Mouse (Mus musculus): ENCODE measurements around the gene Hacd3.
"Not testable (repeated sequence)": the region's sequence is repeated elsewhere in the genome, so short reads cannot be mapped to it uniquely, and the experiment has no call there.

Hacd3 gene

DNA sequence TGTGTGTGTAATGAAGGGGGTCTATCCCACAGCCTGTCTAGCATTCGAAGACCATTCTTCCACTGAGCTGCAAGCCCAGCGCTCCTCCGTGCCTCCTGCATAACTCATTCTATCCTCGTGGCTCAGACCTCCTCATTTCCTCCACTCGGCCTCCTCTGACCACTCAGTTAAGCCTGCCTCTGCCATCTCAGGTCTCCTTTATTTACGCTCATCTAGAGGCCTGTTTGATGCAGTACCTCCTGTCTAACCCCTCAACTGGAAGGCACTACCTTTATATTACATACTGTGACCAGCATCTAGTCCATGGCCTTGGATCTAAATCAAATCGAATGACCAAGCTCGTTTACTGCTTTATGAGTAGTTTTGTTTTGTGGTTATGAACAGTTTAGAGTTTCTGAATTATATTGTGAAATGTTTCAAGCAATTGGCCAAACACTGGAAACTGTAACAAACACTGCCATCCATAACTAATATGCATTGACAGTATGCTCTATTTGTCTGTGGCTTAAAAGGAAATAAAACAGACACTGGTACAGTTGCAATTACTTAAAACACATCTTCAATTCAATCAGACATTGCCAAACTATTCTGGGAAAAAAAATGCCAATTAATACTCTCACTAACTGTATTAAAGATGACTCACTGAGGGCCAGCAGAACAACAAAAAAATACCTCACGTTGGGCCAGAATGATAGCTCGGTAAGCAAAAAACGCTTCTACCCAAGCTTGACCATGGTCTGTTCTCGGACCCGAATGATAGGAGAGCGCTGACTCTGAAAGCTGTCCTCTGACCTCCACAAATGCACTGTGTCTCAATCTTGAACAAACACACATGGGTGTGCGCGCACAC is 4.3 kb downstream of the Hacd3 start:
- DNase-seq, result no peak

DNA sequence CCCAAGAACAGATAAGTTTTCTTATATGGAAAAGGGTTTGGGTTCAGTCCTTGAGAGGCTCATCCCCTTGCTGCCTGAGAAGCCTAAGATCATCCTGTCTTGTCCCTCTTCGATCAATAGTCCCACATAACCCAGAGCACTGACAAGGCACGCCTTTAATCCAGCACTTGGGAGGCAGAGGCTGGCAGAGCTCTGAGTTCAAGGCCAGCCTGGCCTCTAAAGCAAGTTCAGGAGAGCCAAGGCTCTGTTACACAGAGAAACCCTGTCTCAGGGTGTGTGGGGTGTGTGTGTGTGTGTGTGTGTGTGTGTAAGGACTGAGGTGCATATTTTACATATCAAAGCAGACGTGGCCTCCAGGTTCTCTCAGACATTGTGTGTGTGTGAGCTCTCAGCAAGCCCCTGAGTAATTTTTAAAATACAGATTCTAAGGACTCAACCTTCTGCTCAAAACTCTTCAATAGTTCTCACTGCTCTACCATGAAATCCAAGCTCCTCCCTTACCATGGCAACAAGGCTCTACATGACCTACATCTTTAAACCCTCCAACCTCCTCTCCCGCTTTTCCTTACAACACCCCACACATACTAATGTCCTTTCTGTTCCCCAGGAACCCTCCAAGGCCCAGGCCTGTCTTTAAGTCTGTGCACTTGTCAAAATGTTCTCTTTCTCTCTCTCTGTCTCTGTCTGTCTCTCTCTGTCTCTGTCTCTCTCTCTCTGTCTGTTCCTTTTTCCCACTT is 5.1 kb downstream of the Hacd3 start:
- DNase-seq, result no peak

DNA sequence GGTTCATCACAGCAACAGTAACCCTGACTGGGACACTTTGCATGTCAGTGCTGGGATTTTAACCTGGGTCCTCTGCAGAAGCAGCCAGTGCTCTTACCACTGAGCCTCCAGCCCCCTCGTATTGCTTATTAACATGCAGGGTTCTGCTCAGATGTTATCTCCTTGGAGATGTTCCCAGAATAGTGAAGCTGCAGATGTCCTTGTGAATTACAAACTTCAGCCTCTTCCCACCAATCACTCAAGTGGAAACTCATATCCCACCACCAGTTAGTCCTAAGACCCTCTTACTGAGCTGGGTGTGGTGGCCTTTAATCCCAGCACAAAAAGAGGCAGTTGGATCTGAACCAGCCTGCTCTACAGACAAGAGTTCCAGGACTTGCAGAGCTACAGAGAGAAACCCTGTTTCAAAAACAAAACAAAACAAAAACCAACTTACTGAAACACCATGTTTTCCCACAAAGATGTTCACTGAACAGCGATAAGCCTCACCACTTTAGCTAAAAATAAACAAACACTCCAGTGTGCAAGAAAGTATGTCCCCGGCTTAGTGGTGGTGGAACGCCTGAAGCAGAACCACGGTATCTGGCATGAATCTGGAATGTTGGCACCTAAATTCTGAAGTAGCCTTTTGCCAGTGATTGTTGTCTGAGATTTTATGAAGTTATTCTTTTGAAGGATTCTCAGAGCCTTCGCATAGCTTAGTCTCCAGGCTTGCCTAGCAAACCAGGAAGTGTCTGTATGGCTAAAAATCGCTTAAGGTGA is 5.9 kb downstream of the Hacd3 start:
- no peak for DNase-seq

DNA sequence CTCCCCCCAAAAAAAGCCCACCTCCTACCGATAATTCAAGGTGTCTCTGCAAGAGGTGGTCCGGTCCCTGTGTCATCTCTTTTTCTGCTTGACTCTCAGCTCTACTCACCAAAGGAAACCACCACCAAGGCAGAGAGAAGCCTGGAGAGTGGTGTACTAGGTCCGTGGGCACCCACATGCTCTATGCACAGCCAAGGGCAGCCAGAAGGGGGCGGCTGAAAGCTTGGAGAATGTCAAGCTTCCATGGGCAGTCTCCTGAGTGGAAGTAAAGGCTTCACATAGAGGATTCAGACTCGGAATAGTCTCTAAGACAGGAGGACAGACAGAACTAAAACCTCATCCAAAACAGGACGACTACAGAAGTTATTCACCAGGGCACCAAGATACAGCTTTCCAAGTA is 10.2 kb downstream of the Hacd3 start:
- DNase-seq, result no peak

DNA sequence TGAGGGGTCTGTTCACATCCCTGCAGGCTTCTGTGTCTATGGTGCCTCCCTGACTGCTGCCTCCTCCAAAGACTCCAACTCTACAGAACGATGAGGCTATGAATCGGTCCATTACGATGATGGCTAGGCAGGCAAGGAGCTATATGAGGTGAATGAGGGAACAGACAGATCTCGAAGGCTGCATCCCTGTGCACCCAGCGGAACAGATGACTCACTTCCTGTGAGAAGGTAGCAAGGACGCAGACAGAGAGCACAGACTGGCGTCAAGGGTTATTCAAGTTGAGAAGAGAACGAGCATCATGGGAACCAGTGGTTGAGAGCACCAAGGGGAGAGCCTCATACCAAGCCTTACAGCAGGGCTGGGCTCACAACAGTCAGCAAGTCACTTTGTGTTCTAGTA is 10.9 kb downstream of the Hacd3 start:
- no peak for DNase-seq

DNA sequence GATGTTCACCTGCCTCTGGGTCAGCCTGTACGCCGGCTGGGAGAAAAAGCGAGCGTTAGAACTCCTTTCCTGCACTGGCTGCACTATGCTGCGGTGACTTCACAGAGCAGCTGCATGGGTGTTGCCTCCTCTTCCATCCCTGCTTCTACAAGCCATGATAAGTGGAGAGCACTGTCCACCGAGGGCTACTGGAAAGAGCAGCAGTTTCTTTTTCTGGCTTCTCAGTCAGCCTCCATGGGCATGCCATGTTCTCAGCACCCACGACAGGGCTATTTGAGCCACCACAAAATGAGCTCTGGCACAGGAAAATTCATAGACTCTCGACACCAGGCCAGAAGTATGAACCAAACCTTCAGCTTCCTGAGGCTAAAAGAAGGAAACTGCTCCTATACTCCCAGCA is 15.8 kb downstream of the Hacd3 start:
- no peak for DNase-seq

DNA sequence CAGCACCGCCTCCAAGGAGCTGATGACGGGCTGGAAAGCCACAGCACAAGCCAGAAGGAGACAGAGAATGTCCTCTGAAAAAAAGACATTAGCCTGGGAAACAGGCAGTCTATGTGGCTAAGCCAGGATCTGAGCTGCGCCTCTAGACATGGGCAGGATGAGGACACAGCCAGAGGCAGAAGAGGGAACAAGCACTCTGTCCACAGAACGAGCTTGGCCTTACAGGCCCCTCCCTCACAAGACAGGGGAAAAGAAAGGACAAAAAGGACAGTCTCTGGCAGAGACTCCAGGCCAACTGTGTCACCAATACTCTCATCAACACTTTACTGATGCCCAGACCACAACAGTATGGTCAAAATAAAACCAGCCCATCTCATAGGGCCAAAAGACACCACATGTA is 20.0 kb downstream of the Hacd3 start:
- DNase-seq, result no peak

DNA sequence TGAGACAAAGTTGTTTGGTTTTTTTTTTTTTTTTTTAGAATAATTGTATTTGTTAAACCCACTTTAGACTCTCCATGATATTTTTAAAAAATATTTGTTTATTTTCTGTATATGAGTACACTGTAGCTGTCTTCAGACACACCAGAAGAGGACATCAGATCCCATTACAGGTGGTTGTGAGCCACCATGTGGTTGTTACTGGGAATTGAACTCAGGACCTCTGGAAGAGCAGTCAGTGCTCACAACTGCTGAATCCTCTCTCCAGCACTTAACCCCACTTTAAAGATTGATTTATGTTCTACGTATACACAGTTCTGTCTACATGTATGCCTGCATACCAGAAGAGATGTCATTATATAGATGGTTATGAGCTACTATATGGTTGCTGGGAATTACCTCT is 26.0 kb downstream of the Hacd3 start:
- not testable (repeated sequence) for DNase-seq

DNA sequence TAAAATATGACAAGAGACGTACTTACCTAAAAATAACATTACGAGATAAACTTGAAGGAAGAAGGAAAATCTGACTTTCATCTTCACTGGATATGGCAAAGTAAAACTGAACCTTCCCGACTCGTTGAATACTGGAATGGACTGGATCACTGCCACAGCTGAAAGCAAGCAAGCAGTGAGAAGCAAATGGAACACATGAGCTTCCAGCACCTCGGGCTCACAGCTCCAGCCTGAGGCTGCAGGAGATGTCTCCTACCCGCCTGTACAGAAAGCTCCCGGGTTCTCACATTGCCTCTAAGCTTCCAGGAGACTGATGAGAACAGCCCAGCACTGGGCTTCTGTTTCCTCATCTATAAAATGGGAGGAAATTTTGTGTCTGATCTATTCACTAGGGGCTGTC is 31.2 kb downstream of the Hacd3 start:
- no peak for DNase-seq

DNA sequence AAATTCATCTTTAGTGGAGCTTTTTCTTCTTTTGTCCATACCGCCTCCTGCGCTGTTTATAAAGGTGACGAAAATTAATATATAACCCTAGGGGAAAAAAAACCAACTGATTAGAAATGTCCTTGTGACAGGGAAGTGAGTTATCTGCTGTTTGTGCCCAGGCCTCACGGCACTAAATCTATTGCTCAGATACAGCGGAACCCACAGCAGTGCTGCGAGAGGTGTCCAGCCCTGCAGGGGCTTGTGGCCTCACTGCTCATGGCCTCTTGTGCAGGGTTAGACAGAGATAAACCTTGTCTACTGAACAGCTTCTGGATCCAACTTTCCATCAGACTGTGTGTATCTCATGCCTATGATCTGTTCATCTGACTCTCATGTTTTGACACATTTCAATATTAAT is 33.0 kb downstream of the Hacd3 start:
- DNase-seq, result no peak

DNA sequence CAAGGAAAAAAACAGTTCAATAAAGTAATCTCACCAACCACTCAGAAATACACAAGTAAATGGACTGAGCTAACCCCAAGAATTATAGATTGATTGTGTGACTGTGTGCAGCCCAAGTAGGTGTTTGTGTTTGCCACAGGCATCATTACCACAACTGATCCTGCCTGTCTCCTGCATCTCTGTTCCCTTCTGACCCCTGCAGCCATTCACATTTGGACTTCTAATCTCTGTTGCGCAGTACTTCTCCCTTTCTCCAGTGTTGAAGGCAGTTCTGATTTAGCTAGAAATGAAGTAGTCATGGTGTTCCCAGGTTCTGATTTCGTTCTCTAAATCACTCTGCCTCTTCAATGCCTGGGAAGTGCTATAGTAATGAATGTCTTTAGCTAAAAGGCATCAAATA is 33.8 kb downstream of the Hacd3 start:
- DNase-seq, result no peak

DNA sequence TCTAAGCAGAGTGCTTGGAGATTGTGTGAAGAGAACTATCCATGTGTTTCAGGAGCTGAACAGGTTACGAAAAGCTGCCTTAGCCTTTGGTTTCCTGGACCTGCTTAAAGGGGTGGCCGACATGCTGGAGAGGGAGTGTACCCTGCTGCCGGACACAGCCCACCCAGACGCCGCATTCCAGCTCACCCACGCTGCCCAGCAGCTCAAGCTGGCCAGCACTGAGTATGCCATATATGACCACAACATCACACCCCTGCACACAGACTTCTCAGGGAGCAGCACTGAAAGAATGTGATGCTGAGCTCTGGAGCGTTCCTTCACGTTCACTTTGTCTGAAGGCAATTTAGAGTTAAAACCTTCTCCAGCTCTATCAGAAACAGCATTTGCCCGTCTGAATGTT is 35.7 kb downstream of the Hacd3 start:
- no peak for DNase-seq

DNA sequence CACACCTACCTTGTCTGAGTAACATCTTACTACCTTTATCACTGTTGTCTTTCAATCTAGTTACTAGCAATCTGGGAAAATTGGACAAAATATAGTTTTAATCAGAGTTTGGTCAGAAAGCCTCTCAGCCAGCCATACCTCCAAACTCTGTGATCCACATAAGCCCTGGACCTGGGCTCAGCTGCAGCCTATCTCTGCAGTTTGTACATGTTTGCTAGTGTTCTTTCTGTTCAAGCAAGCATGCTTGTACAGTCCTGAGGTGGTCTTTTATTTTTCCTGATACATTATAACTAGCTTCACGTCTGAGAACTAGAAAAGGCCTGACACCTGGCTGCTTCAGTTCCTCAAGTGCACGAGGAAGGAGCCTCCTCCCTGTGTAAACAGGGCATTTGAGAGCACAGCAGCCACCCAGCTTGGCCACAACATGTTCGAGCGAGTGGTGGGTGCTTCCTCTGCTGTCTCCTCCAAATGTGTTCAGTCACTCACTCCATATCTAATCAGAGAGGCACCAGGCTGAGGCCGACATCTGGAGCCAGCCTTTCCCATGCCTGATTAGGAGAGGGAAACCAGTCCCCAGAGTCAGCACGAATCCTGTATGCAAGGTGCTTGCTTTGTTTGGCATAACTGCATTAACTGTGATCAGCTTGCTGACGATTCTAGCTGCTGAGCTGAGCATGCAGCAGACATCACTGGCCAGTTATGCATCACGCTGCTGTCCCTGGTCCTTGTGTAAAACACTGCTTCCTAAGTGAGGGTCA is 36.3 kb downstream of the Hacd3 start:
- no peak for DNase-seq

DNA sequence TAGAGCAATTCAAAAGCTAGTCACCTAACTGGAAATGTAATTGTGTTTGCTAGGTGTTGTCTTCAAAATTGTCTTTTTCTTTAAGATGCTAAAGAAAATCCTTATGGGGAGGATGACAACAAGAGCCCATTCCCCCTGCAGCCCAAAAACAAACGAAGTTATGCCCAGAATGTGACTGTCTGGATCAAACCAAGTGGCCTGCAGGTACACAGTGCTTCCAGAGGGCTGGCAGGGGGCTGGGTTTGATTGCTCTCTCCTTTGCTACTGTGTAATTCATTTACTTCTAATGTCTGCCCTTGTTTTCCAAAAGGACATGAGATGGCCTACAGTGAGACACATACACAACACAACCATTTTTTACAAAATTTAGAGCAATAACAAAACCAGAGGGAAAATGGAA is 39.6 kb downstream of the Hacd3 start:
- DNase-seq, result no peak

DNA sequence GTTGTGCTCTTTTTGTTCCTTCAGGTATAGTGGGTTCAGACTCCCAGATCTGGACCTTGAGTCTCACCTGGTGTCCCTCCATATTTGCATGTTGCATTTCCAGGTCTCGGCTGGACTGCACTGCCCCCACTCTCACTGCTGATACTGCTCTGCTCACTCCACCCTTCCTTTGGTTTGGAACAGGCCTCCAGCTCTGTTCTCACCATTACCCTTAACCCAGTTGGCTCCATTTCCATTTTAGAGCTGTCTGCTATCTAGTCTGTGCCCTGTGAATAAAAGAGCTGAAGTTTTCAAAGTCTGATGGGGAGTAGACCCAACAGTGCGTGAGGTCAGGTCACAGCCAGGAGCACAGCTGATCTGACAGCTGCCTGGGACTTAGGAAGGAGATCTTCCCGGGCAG is 40.9 kb downstream of the Hacd3 start:
- no peak for DNase-seq

DNA sequence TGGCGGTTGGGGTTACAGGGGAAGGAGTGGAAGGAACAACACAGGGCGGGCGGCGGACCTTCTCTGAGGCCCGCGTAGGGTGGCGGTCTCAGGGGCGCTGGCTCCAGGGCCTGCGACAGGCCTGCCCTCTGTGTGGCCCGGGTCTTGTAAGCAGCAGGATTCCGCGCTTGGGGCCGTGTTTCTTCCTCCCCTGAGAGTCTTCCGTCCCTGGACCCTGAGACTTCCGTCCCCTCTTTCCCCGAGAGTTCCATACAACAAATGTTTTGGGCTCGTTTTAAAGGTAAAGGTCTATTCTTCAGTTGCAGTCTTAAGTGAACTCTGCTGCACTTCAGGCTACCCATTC is 60.5 kb downstream of the Hacd3 start:
- DNase-seq, result no peak

DNA sequence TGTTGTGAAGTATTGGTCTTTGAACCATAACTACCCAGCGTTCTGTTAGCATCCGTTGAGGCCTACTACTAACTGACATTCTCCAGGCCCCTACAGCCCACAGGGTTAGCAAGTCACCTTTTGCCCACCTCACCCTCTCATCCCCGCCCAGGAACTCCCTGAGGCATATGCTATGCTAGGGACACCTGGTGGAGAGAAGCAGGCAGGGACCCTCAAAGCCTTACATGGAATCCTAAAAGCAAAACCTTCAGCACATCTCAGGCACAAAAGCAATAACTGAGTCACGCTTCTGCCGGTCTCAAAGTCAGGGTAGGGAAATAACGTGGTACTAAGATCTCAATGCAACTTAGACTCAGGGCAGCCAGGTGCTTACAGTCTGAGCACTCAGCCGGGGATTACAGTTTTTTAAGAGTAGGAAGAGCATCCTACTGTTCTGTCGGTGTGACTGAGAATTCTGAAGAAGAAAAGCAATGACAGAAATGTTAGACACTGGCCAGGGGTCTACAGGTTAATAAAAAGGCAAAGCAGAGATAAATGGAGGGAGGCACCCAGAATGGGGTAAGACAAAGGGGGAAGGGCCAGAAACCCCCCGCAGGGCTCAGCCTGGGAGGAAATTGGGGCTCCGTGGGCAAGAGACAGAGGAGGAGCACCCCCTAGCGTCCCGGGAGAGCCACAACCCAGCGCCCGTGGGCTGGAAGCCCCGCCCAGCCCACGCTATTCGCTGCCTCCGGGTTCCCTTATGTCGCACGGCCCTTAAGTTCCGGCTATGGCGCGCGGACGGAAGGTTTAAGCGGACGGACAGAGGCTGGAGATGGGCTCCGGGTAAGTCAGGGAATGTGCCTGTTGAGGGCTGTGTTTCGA is 61.1 kb downstream of the Hacd3 start, which contains the start of gene Ints14:
Ints14 (plus strand) TSS at position 789 of the 861 bp plus-strand sequence.
- peak; percentile 97 for DNase-seq

DNA sequence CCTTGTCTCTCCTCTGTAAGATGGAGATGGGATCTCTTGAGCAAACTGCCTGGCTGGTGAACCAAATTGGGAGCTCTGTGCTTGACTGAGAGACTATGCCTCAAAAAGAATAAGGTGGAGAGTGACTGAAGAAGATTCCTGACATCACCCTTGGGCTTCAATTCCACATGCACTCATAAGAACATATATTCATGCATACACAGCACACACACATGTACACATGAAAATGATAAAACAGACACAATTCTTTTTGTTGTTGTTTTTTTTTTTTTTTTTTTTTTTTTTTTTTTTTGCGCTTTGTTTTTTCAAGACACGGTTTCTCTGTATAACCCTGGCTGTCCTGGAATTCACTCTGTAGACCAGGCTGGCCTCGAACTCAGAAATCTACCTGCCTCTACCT is 64.2 kb downstream of the Hacd3 start:
- DNase-seq, result no peak

DNA sequence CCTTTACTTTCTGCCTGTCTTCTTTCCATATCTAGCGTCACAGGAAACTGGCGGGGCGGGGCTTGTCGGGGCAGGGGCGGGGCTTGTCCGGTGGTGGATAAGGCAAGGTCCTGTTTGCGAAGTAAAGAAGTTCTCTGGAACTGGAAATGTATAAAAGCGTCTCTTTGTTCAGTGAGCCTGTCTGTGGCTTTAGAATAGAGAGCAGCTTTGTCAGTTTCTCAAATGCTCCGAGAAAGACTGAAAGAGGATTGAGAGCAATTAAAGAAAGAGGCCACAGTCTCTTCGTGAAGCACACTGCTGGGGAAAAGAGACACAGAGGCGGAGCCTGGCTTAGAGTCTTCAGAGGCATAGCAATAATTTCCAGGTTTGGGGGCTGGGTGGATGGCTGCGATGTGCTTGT is 65.2 kb downstream of the Hacd3 start:
- DNase-seq, result no peak

DNA sequence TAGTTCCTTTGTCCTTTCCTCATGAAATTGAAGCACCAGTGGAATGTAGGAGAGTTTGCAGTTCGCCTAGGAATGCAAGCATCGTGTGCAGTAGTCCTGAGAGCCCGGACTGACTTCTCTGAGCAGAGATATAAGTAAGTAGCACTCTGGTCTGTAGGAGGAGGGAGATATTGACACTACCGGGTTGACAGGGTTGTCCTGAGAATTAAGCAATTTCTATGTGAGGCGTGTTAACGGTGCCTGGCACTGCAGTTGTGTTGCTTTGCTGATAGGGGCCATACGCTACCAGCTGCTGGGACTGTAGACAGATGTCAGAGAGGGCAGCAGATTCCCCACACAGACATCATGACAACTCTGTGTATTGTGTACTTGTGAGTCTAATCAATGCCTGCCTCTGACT is 68.3 kb downstream of the Hacd3 start:
- no peak for DNase-seq

DNA sequence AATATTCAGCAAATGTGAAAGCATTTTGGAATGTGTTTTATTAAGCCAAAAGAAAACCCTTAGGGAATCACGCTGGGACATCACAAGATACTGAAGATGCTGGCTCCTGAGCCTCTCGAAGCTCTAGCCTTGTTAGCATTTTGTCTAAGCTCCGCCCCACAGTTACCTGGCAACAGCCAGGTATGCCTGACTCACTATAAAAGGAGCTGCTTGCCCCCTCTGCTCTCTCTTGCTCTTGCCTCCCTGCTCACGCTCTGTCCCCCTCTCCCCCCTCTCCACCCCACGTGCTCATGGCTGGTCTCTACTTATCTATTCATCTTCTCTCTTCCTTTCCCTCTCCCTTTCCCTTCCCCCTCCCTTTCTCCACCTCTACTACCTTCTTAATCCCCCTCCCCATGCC is 69.4 kb downstream of the Hacd3 start:
- no peak for DNase-seq

DNA sequence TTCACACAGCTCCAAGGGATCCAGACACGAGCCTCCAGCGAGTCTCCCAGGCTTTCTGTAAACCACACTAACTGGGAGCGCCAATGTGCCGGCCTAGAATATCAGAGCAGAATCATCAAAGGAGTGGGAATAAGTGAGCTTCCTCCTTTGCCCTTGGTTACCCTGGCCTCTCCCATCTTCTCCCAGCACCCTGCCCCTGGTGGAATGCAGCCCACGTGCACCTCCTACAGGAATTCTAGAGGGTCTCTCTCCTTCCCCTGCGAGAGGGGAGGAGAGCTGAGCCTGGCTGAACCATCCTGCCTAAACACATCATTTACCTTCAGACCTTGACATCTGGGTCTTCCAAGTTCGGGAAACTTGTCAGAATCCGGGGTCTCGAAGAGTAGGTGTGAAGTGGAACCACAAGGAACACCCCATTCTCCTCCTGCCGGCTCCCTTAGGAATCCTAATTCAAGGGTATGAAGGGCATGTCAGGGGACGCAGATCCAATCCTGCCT is 70.3 kb downstream of the Hacd3 start, which contains the start of gene Slc24a1:
Slc24a1 (minus strand) TSS at position 447 of the 497 bp plus-strand sequence.
- no peak for DNase-seq
